Mouse (Mus musculus): Measurements from ENCODE around the gene Gm3099.
"Not testable (repeated sequence)": the region's sequence is repeated elsewhere in the genome, so short reads cannot be mapped to it uniquely, and the experiment has no call there.

Gene Gm3099

GRCm38 (mm10) chr14:3998094-3998493 lies at the start of gene Gm3099:
TSS of gene Gm3099 (plus strand) at chr14:3998394.
- not testable (repeated sequence) for DNase-seq (ENCODE audit: extremely low spot score, low spot score)

GRCm38 (mm10) chr14:3963247-3963646 lies 34.9 kb upstream of the Gm3099 start, which contains the start of gene Gm3095:
TSS of gene Gm3095 (plus strand) at chr14:3963547.
- not testable (repeated sequence) for DNase-seq (ENCODE audit: extremely low spot score, low spot score)

GRCm38 (mm10) chr14:4023641-4024040 lies 25.4 kb downstream of the Gm3099 start, which contains the start of gene Gm5796:
TSS of gene Gm5796 (plus strand) at chr14:4023941.
- not testable (repeated sequence) for DNase-seq (ENCODE audit: extremely low spot score, low spot score)

All from neural tube, embryonic 10.5 days (tissue).